12 mouse cellular contexts compared by ENCODE assay signal in genomic region chr1:35202551-35202950, GRCm38 (mm10).
DNase-seq lines count a peak whose midpoint lies in the region.
"Had no signal": no experiment of that assay in that cellular context is flagged by ENCODE, and none has a peak within 500 bp of the region (broad histone marks: within the 10 kb centered on the region; RNA-seq: fewer than 3 reads in every experiment).

No protein-coding gene starts in this region.

- DNase-seq in heart, adult 11 months = peak; percentile 58
- no peak for DNase-seq in heart, adult 18-20 months
- peak; percentile 43 to 50 for DNase-seq in cerebellum, postnatal 25 days
- DNase-seq in layer of hippocampus, postnatal 14 days (ENCODE audit: low spot score in 2 of 2) = peak; percentile 65 to 74
- DNase-seq in right cerebral cortex, postnatal 10 days (ENCODE audit: low spot score in 2 of 2) = peak; percentile 68 to 87
- DNase-seq in kidney, adult 8-10 months = no peak
- DNase-seq in thymus, postnatal 14 days = no peak
- no peak for DNase-seq in heart, adult 8-10 months (ENCODE audit: low spot score)
- DNase-seq: gastrocnemius, postnatal 25 days; heart, postnatal 36 days; kidney, postnatal 4 days; lung, adult 18-20 months had no signal

Comparison
In these comparisons a context has a peak if more than half of its experiments do, and no peak if none do; other contexts are left out.
1. DNase-seq: peak in heart, adult 11 months (single experiment), cerebellum, postnatal 25 days (2 of 2), layer of hippocampus, postnatal 14 days (2 of 2) and right cerebral cortex, postnatal 10 days (2 of 2); none in heart, adult 18-20 months (0 of 2), kidney, adult 8-10 months (0 of 2), thymus, postnatal 14 days (single experiment) and heart, adult 8-10 months (single experiment).